Mouse (Mus musculus) myocyte (in vitro differentiated cells): ENCODE measurements around the gene Rmdn2. TPM values are rescaled to one million over a fixed set of nuclear protein-coding genes. Genes with fewer than 3 reads are reported as not detected.

Experiments used
- H3K27me3 ChIP-seq: one replicate; pipeline ENCODE4 v1.6.1; 2011; ENCODE audit not compliant: control insufficient read depth, insufficient read depth, insufficient read length
- H3K36me3 ChIP-seq: one replicate; pipeline ENCODE4 v1.6.1; 2011; ENCODE audit not compliant: control insufficient read depth, insufficient read depth
- H3K4me2 ChIP-seq: one replicate; pipeline ENCODE4 v1.6.1; 2011; ENCODE audit warnings: low read depth, control low read depth
- H3K4me3 ChIP-seq: one replicate; pipeline ENCODE4 v1.5.1; 2011; ENCODE audit warnings: mild to moderate bottlenecking, control low read depth, moderate library complexity
- H3K79me2 ChIP-seq: one replicate; pipeline ENCODE4 v1.6.1; 2011; ENCODE audit not compliant: control insufficient read depth, insufficient read depth
- H3ac ChIP-seq: one replicate; pipeline ENCODE4 v1.6.1; 2011; ENCODE audit not compliant: control insufficient read depth, insufficient read length
- CEBPB ChIP-seq: IDR thresholded peaks from 2 replicates; pipeline ENCODE4 v1.6.1; 2011; ENCODE audit warnings: mild to moderate bottlenecking, moderate library complexity; ENCODE audit not compliant: poor library complexity, insufficient read depth, severe bottlenecking
- E2F4 ChIP-seq: IDR thresholded peaks from one replicate; pipeline ENCODE4 v1.6.1; 2011; ENCODE audit warnings: mild to moderate bottlenecking, control low read depth, moderate library complexity; ENCODE audit not compliant: insufficient read depth
- MAX ChIP-seq: IDR thresholded peaks from one replicate; pipeline ENCODE4 v1.6.1; 2011; ENCODE audit warnings: low read depth, mild to moderate bottlenecking, control low read depth
- MYOD1 ChIP-seq, 3 experiments: IDR thresholded peaks; one replicate each; pipeline ENCODE4 v1.6.1; 2011; ENCODE audit warnings: control low read depth in 2 of 3, low read depth in 2 of 3, mild to moderate bottlenecking in 2 of 3, moderate library complexity in 1 of 3; ENCODE audit not compliant: insufficient read length in 2 of 3, control insufficient read depth in 1 of 3
- MYOG ChIP-seq, 3 experiments: IDR thresholded peaks; one replicate each; pipeline ENCODE4 v1.6.1; 2011; ENCODE audit warnings: control low read depth in 2 of 3, low read depth in 2 of 3, mild to moderate bottlenecking in 2 of 3; ENCODE audit not compliant: insufficient read length in 2 of 3, control insufficient read depth in 1 of 3, insufficient read depth in 1 of 3
- POLR2A ChIP-seq: IDR thresholded peaks from one replicate; pipeline ENCODE4 v1.6.1; 2011; ENCODE audit warnings: low read depth, mild to moderate bottlenecking, control low read depth, moderate library complexity; ENCODE audit not compliant: insufficient read length
- POLR2AphosphoS2 ChIP-seq: IDR thresholded peaks from one replicate; pipeline ENCODE4 v1.6.1; 2011; ENCODE audit warnings: low read depth, control low read depth; ENCODE audit not compliant: insufficient read length
- REST ChIP-seq: IDR thresholded peaks from one replicate; pipeline ENCODE4 v1.6.1; 2011; ENCODE audit warnings: mild to moderate bottlenecking, control low read depth, moderate library complexity; ENCODE audit not compliant: insufficient read depth, insufficient read length
- SRF ChIP-seq: IDR thresholded peaks from one replicate; pipeline ENCODE4 v1.6.1; 2011; ENCODE audit warnings: low read depth; ENCODE audit not compliant: control insufficient read depth, insufficient read length
- TCF12 ChIP-seq: IDR thresholded peaks from one replicate; pipeline ENCODE4 v1.6.1; 2011; ENCODE audit warnings: mild to moderate bottlenecking, control low read depth; ENCODE audit not compliant: poor library complexity, insufficient read depth, severe bottlenecking
- TCF3 ChIP-seq: IDR thresholded peaks from one replicate; pipeline ENCODE4 v1.6.1; 2011; ENCODE audit warnings: low read depth, control low read depth; ENCODE audit not compliant: insufficient read length
- USF1 ChIP-seq: IDR thresholded peaks from one replicate; pipeline ENCODE4 v1.6.1; 2011; ENCODE audit warnings: low read depth, mild to moderate bottlenecking, control low read depth, moderate library complexity
- polyA plus RNA-seq: library from polyadenylated mRNA; unstranded; fragments of >200 nt; fragmentation: generic; extraction: Trizol; gene quantifications from one replicate; pipeline ENCODE4 v1.2.1, GENCODE M21; 2012; ENCODE audit warnings: missing spikeins

Rmdn2 gene
- polyA plus RNA-seq, 1 experiment = 1.6 TPM

GRCm38 (mm10) chr17:79650297-79650696 lies 38.6 kb downstream of the Rmdn2 start:
- no peak overlapping the region for H3ac ChIP-seq
- H3K27me3 ChIP-seq = no peaks in the 10 kb centered on the region
- no peak overlapping the region for H3K4me3 ChIP-seq
- no peaks in the 10 kb centered on the region for H3K79me2 ChIP-seq
- H3K36me3 ChIP-seq = no peaks in the 10 kb centered on the region
- TF ChIP-seq E2F4 = no peak
- TF ChIP-seq TCF3 = no peak
- TF ChIP-seq POLR2A = no peak
- TF ChIP-seq MYOD1 (IDR thresholded peaks at IDR 0.05; ENCODE audit: control insufficient read depth in 1 of 3, insufficient read length in 2 of 3, low read depth in 2 of 3) = no peak
- no peak for TF ChIP-seq MYOG (IDR thresholded peaks at IDR 0.05; ENCODE audit: control insufficient read depth in 1 of 3, insufficient read depth in 1 of 3, insufficient read length in 2 of 3, low read depth in 2 of 3)
- TF ChIP-seq CEBPB = no peak
- TF ChIP-seq REST = no peak
- no peak for TF ChIP-seq POLR2AphosphoS2
- no peak for TF ChIP-seq SRF
- no peak for TF ChIP-seq USF1
- TF ChIP-seq TCF12 = no peak
- TF ChIP-seq MAX = no peak
- no peak overlapping the region for H3K4me2 ChIP-seq

DNA sequence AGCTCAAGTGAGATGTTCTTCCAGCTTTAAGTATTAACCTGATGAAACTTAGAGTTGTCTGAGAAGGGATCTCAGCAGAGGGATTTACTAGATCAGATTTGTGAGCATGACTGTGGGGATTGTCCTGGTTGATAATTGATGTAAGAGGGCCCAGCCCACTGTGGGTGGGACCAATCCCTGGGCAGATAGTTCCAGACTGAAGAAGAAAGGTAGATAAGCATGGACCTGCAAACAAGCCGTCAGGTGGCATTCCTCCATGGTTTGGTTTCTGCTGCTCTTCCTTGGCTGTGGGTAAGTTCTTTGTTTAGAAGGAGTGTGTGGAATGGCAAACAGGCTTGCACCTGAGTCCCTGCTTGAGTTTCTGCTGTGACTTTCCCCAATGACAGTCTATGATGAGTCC lies 41.5 kb downstream of the Rmdn2 start:
- H3ac ChIP-seq = no peak overlapping the region
- no peaks in the 10 kb centered on the region for H3K79me2 ChIP-seq
- no peaks in the 10 kb centered on the region for H3K27me3 ChIP-seq
- no peak for TF ChIP-seq MAX
- TF ChIP-seq REST = no peak
- no peak for TF ChIP-seq MYOD1 (IDR thresholded peaks at IDR 0.05; ENCODE audit: control insufficient read depth in 1 of 3, insufficient read length in 2 of 3, low read depth in 2 of 3)
- TF ChIP-seq POLR2AphosphoS2 = no peak
- no peak for TF ChIP-seq POLR2A
- TF ChIP-seq TCF12 = no peak
- no peak for TF ChIP-seq SRF
- TF ChIP-seq CEBPB = no peak
- no peak for TF ChIP-seq E2F4
- no peak for TF ChIP-seq TCF3
- TF ChIP-seq USF1 = no peak
- no peak for TF ChIP-seq MYOG (IDR thresholded peaks at IDR 0.05; ENCODE audit: control insufficient read depth in 1 of 3, insufficient read depth in 1 of 3, insufficient read length in 2 of 3, low read depth in 2 of 3)
- H3K36me3 ChIP-seq = no peaks in the 10 kb centered on the region
- no peak overlapping the region for H3K4me2 ChIP-seq
- H3K4me3 ChIP-seq = no peak overlapping the region

DNA sequence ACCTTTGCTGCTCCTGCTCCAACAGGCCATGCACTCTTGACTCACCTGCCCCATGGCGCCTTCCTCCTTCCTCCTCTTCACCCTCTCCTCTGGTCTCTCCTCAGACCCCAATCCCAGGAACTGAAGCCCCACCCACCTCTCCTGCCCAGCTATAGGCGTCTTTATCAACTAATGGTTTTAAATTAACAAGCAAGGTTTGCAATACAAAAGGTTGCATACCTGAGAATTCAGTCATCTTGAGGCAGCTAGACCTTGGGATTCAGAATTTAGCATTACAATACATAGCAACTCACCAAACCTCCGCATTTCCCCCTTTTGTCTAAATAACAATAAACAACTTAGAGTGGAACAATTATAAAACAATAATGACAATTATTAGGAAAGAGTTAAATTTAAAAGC lies 42.5 kb downstream of the Rmdn2 start:
- Histone ChIP-seq H3K4me2 (no peak overlapping the region), H3ac (no peak overlapping the region), H3K36me3 (no peaks in the 10 kb centered on the region), H3K79me2 (no peaks in the 10 kb centered on the region), H3K27me3 (no peaks in the 10 kb centered on the region), H3K4me3 (no peak overlapping the region)
- TF ChIP-seq MYOG (IDR thresholded peaks at IDR 0.05; ENCODE audit: control insufficient read depth in 1 of 3, insufficient read depth in 1 of 3, insufficient read length in 2 of 3, low read depth in 2 of 3) (no peak), E2F4 (no peak), POLR2AphosphoS2 (no peak)

DNA sequence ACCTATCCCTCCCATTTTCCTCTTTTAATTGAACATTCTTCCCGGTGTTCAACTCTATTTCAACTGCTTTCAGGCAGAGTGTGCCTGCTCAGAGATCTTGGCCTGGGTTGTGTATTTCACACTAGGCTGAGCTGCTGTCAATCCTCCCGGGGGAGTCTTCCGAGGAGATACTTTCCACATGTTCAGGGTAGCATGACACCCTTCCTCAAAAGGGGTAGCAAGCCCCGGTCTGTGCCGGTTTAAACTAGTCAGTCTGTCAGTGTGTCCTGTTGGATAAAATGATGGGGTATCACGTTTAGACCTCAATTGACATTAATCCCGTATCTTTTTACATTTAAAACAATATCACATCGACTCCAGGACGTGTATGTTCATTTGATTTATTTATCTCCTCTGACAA lies 46.1 kb downstream of the Rmdn2 start:
- Histone ChIP-seq H3K4me2 (no peak overlapping the region), H3K4me3 (no peak overlapping the region), H3K27me3 (no peaks in the 10 kb centered on the region), H3K79me2 (no peaks in the 10 kb centered on the region), H3K36me3 (no peaks in the 10 kb centered on the region), H3ac (no peak overlapping the region)
- TF ChIP-seq REST (no peak), E2F4 (no peak), TCF3 (no peak), MYOG (IDR thresholded peaks at IDR 0.05; ENCODE audit: control insufficient read depth in 1 of 3, insufficient read depth in 1 of 3, insufficient read length in 2 of 3, low read depth in 2 of 3) (no peak), POLR2AphosphoS2 (no peak), CEBPB (no peak), POLR2A (no peak), MYOD1 (IDR thresholded peaks at IDR 0.05; ENCODE audit: control insufficient read depth in 1 of 3, insufficient read length in 2 of 3, low read depth in 2 of 3) (no peak), USF1 (no peak), MAX (no peak), TCF12 (no peak), SRF (no peak)

DNA sequence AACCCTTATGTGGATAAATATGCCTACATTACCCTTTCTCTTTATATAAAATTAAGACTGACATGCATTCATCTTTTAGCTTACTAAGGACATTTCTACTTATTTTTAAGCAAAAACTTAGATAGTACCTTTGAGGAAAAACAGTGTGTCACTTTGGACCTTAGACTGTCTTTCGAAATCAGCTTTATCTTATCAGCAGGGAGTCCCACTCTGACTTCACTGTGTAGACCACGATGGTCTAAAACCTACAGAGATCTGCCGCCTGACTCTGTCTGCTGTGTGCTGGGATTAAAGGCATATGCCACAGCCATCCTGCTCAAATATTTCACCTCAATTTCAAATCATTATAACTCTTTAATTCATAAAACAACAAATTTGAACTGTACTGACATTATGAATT lies 46.8 kb downstream of the Rmdn2 start:
- H3K4me2 ChIP-seq = no peak overlapping the region
- H3K27me3 ChIP-seq = no peaks in the 10 kb centered on the region
- no peak overlapping the region for H3K4me3 ChIP-seq
- no peak overlapping the region for H3ac ChIP-seq
- no peak for TF ChIP-seq E2F4
- TF ChIP-seq MAX = no peak
- TF ChIP-seq POLR2A = no peak
- no peak for TF ChIP-seq TCF3
- TF ChIP-seq USF1 = no peak
- no peak for TF ChIP-seq SRF
- TF ChIP-seq POLR2AphosphoS2 = no peak
- TF ChIP-seq MYOD1 (IDR thresholded peaks at IDR 0.05; ENCODE audit: control insufficient read depth in 1 of 3, insufficient read length in 2 of 3, low read depth in 2 of 3) = no peak
- TF ChIP-seq REST = no peak
- no peak for TF ChIP-seq CEBPB
- TF ChIP-seq TCF12 = no peak
- TF ChIP-seq MYOG (IDR thresholded peaks at IDR 0.05; ENCODE audit: control insufficient read depth in 1 of 3, insufficient read depth in 1 of 3, insufficient read length in 2 of 3, low read depth in 2 of 3) = no peak
- H3K36me3 ChIP-seq = no peaks in the 10 kb centered on the region
- H3K79me2 ChIP-seq = no peaks in the 10 kb centered on the region
